Mouse (Mus musculus) liver, adult 2 months (tissue): ENCODE data around the gene Mark2.

Source experiments
- CTCF ChIP-seq: fragments of 200-500 bp; IDR thresholded peaks from 2 replicates; pipeline ENCODE4 v1.5.1; 2011; ENCODE audit warnings: low read depth, low read length, control low read depth
- POLR2A ChIP-seq: fragments of 200-500 bp; IDR thresholded peaks from 2 replicates; pipeline ENCODE4 v1.6.1; 2011; ENCODE audit warnings: low read length, control low read depth; ENCODE audit not compliant: insufficient read depth; ENCODE audit errors: extremely low read depth

- no peak for TF ChIP-seq POLR2A
- TF ChIP-seq CTCF, result no peak
These were observed 32.8 kb upstream of the Mark2 start for GRCm38 (mm10) chr19:7374491-7374890.
